Mouse (Mus musculus): ENCODE data around the gene Iqcf1.

GRCm38 (mm10) chr9:106465571-106466200 is 34.1 kb upstream of the Iqcf1 start, which contains the start of gene Gpr62:
- no peak for TF ChIP-seq CTCF (IDR thresholded peaks at IDR 0.05; ENCODE audit: extremely low read depth, insufficient read depth, low read length)
- peak; percentile 76; the same call in 1 of the 2 replicates for TF ChIP-seq POLR2A (IDR thresholded peaks at IDR 0.05; ENCODE audit: extremely low read depth, insufficient read depth, low read length)
